Mouse (Mus musculus): Measurements from ENCODE around the gene Tunar.

DNA sequence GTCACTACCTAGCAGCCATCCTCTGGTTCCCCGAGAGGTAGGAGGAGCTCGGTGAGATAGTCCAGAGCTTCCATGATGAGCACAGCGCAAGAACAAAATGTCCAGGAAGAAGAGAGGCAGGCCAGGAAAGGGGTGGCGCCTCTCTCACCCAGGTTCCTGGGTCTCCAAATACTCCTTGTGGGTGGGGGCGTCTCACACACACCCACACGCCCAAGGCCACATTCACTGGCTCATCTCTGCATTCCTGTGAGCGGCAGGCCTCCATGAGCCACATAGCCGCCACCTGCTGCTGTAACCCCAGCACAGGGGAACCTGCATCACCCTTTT is 2.4 kb downstream of the Tunar start:
- TF ChIP-seq CTCF (IDR thresholded peaks at IDR 0.05; ENCODE audit: insufficient read depth, low read depth, low read length) (no peak), POLR2A (IDR thresholded peaks at IDR 0.05; ENCODE audit: insufficient read depth, low read depth, low read length) (no peak)
